Mouse (Mus musculus): ENCODE data around the gene Gp1ba.

DNA sequence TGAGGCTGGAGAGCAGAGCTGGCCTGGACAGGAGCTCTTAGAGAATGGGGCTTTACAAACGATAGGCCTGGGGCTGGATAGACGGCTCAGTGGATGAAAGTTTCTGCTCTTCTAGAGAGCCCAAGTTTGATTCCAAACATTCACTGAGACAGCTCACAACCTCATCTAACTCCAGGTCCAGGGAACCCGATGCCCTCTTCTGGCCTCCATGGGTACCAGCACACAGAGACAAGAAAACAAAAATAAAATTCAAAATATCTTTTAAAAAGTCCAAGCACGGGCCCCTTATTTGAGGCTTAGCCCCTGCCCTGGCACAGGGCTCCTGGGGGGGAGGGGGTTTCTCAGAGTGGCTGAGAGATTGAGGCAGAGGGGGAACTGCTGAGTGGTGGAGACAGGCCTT lies 28.2 kb upstream of the Gp1ba start:
- no peak for TF ChIP-seq CTCF (IDR thresholded peaks at IDR 0.05; ENCODE audit: insufficient read depth, low read depth, low read length)
- TF ChIP-seq POLR2A (IDR thresholded peaks at IDR 0.05; ENCODE audit: insufficient read depth, low read depth, low read length) = no peak
